Mouse (Mus musculus) hindbrain, embryonic 13.5 days (tissue): ENCODE results near the gene Phf20. TPM values are rescaled to one million over a fixed set of nuclear protein-coding genes. Genes with fewer than 3 reads are reported as not detected.
A peak's percentile ranks its signal among the peaks of the same experiment; 100 is the strongest.

Experiments
- ATAC-seq: fragments of 200-750 bp; cut with Nextera tagmentation; 2 replicates; pipeline ENCODE4 v1.8.0; 2017; ENCODE audit warnings: moderate TSS enrichment; ENCODE audit not compliant: low FRiP score
- H3K27ac ChIP-seq: fragments of 300-500 bp; sonication (generic); 2 replicates; pipeline ENCODE4 v1.5.1; 2015; ENCODE audit warnings: inconsistent platforms, mild to moderate bottlenecking, moderate library complexity
- H3K27me3 ChIP-seq: fragments of 300-500 bp; sonication (generic); 2 replicates; pipeline ENCODE4 v1.6.1; 2015; ENCODE audit warnings: mild to moderate bottlenecking, inconsistent platforms
- H3K36me3 ChIP-seq: fragments of 300-500 bp; sonication (generic); 2 replicates; pipeline ENCODE4 v1.6.1; 2015; ENCODE audit warnings: mild to moderate bottlenecking, inconsistent platforms
- H3K4me1 ChIP-seq: fragments of 300-500 bp; sonication (generic); replicated peaks from 2 replicates; pipeline ENCODE4 v1.6.1; 2015; ENCODE audit warnings: inconsistent platforms
- H3K4me2 ChIP-seq: fragments of 300-500 bp; sonication (generic); 2 replicates; pipeline ENCODE4 v1.6.1; 2015; ENCODE audit warnings: inconsistent platforms, mild to moderate bottlenecking, moderate library complexity
- H3K4me3 ChIP-seq: fragments of 300-500 bp; sonication (generic); 2 replicates; pipeline ENCODE4 v1.5.1; 2015; ENCODE audit warnings: mild to moderate bottlenecking, inconsistent platforms
- H3K9ac ChIP-seq: fragments of 300-500 bp; sonication (generic); 2 replicates; pipeline ENCODE4 v1.6.1; 2015; ENCODE audit warnings: mild to moderate bottlenecking, inconsistent platforms
- H3K9me3 ChIP-seq: fragments of 300-500 bp; sonication (generic); 2 replicates; pipeline ENCODE4 v1.6.1; 2016; ENCODE audit warnings: inconsistent platforms
- WGBS: fragments of 180-500 bp; shearing (Covaris S2); methylation state at CpG from one replicate; pipeline ENCODE4 v1.1.7; 2015; 5-methylcytosine and 5-hydroxymethylcytosine counted together
- microRNA-seq: library from miRNA; unstranded; fragments of <30 nt; microRNA quantifications from one replicate; pipeline ENCODE4, GENCODE M21; 2016
- polyA plus RNA-seq: library from polyadenylated mRNA; unstranded; fragments of >200 nt; fragmentation: Nextera tagmentation; extraction: Ambion mirVana; gene quantifications from 2 replicates; pipeline ENCODE4 v1.2.1, GENCODE M21; 2015

The Phf20 gene
- polyA plus RNA-seq, 1 experiment from 2014 or later, result 107 TPM

DNA sequence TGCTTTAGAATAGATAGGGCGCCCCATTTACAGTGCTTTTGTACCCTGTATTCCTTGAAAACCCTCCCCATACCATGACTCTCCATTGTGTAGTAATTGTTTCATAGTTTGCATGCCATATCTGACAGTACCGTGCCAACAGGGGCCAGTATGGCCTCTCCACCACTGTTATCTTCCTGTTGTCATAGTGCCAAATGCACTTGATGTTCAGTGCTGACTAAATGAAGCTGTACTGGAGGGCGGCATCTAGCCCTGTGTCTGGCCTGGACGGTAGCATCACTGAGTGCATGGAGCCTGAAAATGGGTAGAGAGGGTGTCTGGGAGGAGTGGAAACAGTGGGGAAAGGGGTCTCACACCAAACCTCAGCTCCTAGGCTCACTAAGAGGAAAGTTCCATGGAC lies 143.8 kb downstream of the Phf20 start:
- ATAC-seq, result no peak
- no peaks in the 10 kb centered on the region for H3K4me1 ChIP-seq
- 92% methylated on average over 4 of the region's 4 CpGs for WGBS
- no peak overlapping the region for H3K27ac ChIP-seq
- H3K36me3 ChIP-seq, result no peaks in the 10 kb centered on the region
- no peaks in the 10 kb centered on the region for H3K27me3 ChIP-seq
- no peak overlapping the region for H3K4me2 ChIP-seq
- no peak overlapping the region for H3K9ac ChIP-seq
- H3K4me3 ChIP-seq, result no peak overlapping the region
- no peaks in the 10 kb centered on the region for H3K9me3 ChIP-seq

DNA sequence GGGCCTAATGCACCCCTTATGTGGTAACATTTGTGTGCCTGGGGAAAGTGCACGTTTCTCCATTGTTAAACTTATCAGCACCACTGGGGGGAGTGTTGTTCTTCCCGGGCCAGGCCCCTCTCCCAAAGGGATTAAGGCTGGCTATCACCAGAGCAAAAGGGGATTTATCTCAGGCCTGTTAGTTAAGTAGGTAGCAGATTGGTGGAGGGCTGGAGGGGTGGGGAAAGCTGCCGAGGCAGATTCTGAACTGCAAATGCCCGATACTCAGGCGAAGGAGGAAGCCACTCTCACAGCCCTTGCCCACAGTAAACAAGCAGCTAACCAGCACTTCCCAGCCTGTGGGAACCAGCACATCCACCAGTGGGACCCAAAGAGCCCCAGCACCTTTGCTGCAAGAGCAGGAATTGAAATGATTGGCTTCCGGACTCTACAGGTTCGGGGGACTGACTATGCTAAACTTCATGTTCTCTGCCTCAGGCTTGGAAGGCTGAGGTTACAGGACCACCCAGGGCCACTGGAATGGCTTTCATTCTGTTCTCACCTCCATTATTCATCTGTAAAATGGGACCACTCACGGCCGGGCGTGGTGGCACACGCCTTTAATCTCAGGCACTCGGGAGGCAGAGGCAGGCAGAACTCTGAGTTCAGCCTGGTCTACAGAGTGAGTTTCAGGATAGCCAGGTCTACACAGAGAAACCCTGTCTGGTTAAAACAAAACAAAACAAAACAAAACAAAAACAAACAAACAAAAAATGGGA lies 148.7 kb downstream of the Phf20 start:
- Histone ChIP-seq H3K27me3 (no peaks in the 10 kb centered on the region), H3K4me2 (no peak overlapping the region), H3K9me3 (no peaks in the 10 kb centered on the region), H3K36me3 (no peaks in the 10 kb centered on the region), H3K4me1 (no peaks in the 10 kb centered on the region), H3K9ac (no peak overlapping the region), H3K27ac (no peak overlapping the region), H3K4me3 (no peak overlapping the region)
- no peak for ATAC-seq
- WGBS, result 61% methylated on average over 12 of the region's 12 CpGs

DNA sequence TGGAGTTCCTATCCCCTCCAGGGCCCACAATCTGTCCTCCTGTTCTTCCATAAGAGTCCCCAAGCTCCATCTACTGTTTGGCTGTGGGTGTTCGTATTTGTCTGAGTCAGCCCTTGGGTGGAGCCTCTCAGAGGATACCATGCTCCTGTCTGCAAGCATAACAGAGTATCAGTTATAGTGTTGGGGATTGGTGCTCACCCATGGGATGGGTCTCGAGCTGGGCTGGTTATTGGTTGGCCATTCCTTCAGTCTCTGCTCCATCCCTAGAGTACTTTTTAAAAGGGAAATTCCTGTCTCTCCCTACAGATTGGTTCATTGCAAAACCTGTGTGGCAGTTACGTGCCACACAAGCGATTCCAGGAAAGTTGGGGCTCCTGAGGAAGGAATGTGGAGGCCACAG lies 152.5 kb downstream of the Phf20 start:
- H3K4me3 ChIP-seq, result no peak overlapping the region
- peaks cover 8% of the 10 kb centered on the region for H3K4me1 ChIP-seq
- H3K9me3 ChIP-seq, result no peaks in the 10 kb centered on the region
- H3K4me2 ChIP-seq, result no peak overlapping the region
- no peak overlapping the region for H3K27ac ChIP-seq
- WGBS, result 82% methylated on average over 4 of the region's 4 CpGs
- no peaks in the 10 kb centered on the region for H3K36me3 ChIP-seq
- no peaks in the 10 kb centered on the region for H3K27me3 ChIP-seq
- H3K9ac ChIP-seq, result no peak overlapping the region
- no peak for ATAC-seq

DNA sequence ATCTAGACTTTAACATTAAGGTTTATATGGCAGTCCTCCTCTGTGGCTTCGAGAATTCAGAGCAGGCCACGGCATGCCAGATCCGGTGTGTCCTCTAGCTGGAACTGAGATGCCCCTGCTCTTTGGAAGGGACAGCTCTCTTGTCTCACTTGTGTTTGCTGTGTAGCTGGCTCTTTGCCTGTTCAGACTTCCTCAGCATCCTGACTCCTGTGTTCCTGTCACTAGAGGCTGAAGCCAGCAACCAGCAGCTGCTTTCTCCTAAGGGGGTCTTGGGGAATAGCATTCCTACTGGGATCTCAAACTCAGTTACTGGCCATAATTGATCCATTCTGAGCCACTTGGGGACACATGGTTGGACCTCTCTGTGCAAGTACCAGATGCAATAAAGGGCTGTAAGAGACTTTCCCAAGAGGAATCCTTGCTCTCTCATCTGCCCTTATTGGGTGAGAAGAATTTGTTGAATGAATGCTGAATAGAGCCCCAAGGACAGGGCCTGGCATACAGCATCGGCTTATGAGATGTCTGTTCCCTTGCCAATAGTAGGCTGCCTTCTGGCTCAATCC lies 153.1 kb downstream of the Phf20 start:
- Histone ChIP-seq H3K27ac (no peak overlapping the region), H3K4me3 (no peak overlapping the region), H3K4me2 (no peak overlapping the region), H3K36me3 (no peaks in the 10 kb centered on the region), H3K9ac (no peak overlapping the region), H3K27me3 (no peaks in the 10 kb centered on the region), H3K4me1 (peaks cover 8% of the 10 kb centered on the region), H3K9me3 (no peaks in the 10 kb centered on the region)
- 88% methylated on average over 4 of the region's 4 CpGs for WGBS
- ATAC-seq, result no peak

DNA sequence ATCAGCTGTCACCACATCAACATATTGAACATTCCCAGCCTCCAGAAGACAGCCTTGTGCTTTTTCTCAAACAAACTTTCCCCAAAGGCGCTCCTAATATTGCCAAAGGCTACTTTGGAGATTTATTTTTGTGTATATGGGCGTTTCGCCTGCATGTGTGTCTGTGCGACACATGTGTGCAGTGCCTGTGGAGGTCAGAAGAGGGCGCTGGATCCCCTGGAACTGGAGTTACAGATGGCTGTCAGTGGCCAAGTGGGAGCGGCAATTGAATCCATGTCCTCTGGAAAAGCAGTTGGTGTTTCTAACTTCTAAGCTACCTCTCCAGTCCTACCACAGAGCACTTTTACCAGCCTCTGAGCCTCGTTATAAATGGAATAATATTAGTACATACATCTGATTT lies 155.0 kb downstream of the Phf20 start:
- Histone ChIP-seq H3K4me2 (no peak overlapping the region), H3K4me1 (peaks cover 12% of the 10 kb centered on the region), H3K9ac (no peak overlapping the region), H3K27ac (no peak overlapping the region), H3K9me3 (no peaks in the 10 kb centered on the region), H3K4me3 (no peak overlapping the region), H3K36me3 (no peaks in the 10 kb centered on the region), H3K27me3 (no peaks in the 10 kb centered on the region)
- ATAC-seq, result no peak
- 87% methylated on average over 7 of the region's 7 CpGs for WGBS

DNA sequence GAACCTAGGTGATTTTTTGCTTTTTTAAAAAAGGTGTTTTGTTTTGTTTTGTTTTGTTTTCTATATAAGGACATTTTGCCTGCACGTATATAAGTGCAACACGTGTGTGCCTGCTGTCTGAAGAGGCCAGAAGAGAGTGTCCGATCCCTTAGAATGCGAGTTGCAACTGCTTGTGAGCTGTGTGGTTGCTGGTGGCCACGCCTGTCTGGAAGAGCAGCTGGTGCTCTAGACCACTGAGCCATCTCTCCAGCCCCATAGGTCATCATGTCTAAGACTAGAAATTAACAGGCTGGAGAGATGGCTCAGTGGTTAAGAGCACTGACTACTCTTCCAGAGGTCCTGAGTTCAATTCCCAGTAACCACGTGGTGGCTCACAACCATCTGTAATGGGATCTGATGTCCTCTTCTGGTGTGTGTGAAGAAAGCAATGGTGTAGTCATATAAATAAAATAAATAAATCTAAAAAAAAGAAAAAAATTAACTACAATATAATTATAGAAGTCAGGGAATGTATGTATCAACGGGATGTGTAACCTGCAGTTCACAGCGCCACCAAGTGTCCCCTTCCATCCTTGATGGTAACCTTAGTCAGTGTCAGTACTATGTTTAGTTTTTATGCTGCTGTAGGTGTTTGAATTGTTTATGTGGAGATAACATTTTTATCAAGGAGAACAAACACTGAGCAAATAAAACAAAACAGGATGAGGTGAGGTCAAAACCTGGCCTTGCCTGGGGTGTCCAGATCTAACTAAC lies 156.3 kb downstream of the Phf20 start:
- peak overlapping the region; percentile 62; the same call in 1 of the 2 replicates for H3K27ac ChIP-seq
- ATAC-seq, result no peak
- H3K36me3 ChIP-seq, result no peaks in the 10 kb centered on the region
- H3K4me2 ChIP-seq, result no peak overlapping the region
- no peak overlapping the region for H3K4me3 ChIP-seq
- H3K9me3 ChIP-seq, result no peaks in the 10 kb centered on the region
- peaks cover 13% of the 10 kb centered on the region for H3K4me1 ChIP-seq
- 83% methylated on average over 8 of the region's 8 CpGs for WGBS
- H3K9ac ChIP-seq, result 0 out of 2 replicates have a peak overlapping the region, but pooled peaks have one; percentile 43
- H3K27me3 ChIP-seq, result no peaks in the 10 kb centered on the region

DNA sequence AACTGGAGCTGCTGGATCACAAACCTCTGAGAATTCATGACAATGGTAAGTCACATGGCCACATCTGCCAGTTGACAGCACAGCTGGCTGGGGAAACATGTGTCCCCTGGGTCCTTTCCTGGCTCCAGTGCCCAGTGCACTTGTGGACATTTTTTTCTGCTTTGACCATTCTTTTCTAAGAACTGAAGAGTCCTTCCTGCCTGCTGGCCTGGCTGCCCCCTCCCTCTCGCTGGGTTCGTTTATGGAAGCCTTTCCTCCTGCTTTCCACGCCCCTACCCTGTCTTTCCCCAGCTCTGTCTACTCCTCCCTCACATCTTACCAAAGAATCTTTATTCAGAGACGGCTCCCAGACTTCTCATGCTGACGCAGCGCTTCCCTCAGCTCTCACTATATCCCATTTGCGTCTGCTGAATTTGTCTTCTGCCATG lies 157.0 kb downstream of the Phf20 start:
- no peaks in the 10 kb centered on the region for H3K9me3 ChIP-seq
- H3K27ac ChIP-seq, result peak overlapping the region; percentile 62
- H3K9ac ChIP-seq, result 0 out of 2 replicates have a peak overlapping the region, but pooled peaks have one; percentile 43
- H3K4me1 ChIP-seq, result peaks cover 13% of the 10 kb centered on the region
- ATAC-seq, result no peak
- no peak overlapping the region for H3K4me3 ChIP-seq
- H3K36me3 ChIP-seq, result no peaks in the 10 kb centered on the region
- H3K27me3 ChIP-seq, result no peaks in the 10 kb centered on the region
- no peak overlapping the region for H3K4me2 ChIP-seq
- 49% methylated on average over 7 of the region's 7 CpGs for WGBS

DNA sequence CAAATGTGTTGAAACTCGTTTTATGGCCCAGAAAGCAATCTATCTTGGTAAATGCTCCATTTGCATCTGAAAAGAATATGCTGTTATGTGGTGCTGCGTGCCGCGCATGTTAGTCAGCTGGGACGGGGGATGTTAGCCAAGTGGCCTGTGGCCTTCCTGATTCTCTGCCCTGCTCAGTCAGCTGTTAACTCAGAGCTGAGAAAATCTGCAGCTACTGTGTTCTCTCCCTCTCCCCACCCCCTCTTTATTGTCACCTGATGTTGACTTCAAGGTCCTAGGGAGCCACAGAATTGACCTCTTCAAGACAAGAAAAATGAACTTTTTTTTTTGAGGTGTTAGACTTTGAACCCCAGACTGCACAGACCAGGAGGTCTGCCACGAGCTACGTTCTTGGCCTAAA lies 159.8 kb downstream of the Phf20 start:
- 35% methylated on average over 7 of the region's 7 CpGs for WGBS
- no peaks in the 10 kb centered on the region for H3K36me3 ChIP-seq
- ATAC-seq, result no peak

More for the DNA sequence above, 159.8 kb downstream of the Phf20 start:
- H3K27ac ChIP-seq, result no peak overlapping the region
- no peaks in the 10 kb centered on the region for H3K9me3 ChIP-seq
- no peaks in the 10 kb centered on the region for H3K27me3 ChIP-seq
- peaks cover 13% of the 10 kb centered on the region for H3K4me1 ChIP-seq
- no peak overlapping the region for H3K4me3 ChIP-seq
- H3K9ac ChIP-seq, result no peak overlapping the region
- H3K4me2 ChIP-seq, result no peak overlapping the region

Small RNAs within 50 kb of the gene (microRNA-seq; reads per million reads assigned to microRNA genes)
- not detected for gene Gm22759

Other genes starting within 250 kb of the Phf20 start
- gene Cep250, start 240.0 kb upstream of the Phf20 start, polyA plus RNA-seq, result 18.1 and 18.7 TPM in 2 replicates
- 1.8 and 2.4 TPM in 2 replicates for gene 6430550D23Rik, start 188.5 kb upstream of the Phf20 start, polyA plus RNA-seq
- 371 and 377 TPM in 2 replicates for gene Ergic3, start 188.4 kb upstream of the Phf20 start, polyA plus RNA-seq
- not detected in 2 replicates for gene Fer1l4, start 143.5 kb upstream of the Phf20 start, polyA plus RNA-seq
- gene Spag4, start 131.3 kb upstream of the Phf20 start, polyA plus RNA-seq, result 5.1 and 5.8 TPM in 2 replicates
- gene Cpne1, start 84.5 kb upstream of the Phf20 start, polyA plus RNA-seq, result 32.0 and 34.6 TPM in 2 replicates
- 27.9 and 29.1 TPM in 2 replicates for gene Rbm12, start 84.5 kb upstream of the Phf20 start, polyA plus RNA-seq
- 21.6 and 24.1 TPM in 2 replicates for gene Gm28036, start 69.4 kb upstream of the Phf20 start, polyA plus RNA-seq
- gene Romo1, start 52.4 kb upstream of the Phf20 start, polyA plus RNA-seq, result 443 and 462 TPM in 2 replicates
- gene Nfs1, start 52.3 kb upstream of the Phf20 start, polyA plus RNA-seq, result 30.0 and 35.7 TPM in 2 replicates
- gene Rbm39, start 16.2 kb upstream of the Phf20 start, polyA plus RNA-seq, result 563 and 565 TPM in 2 replicates
- 6.3 and 7.7 TPM in 2 replicates for gene Cnbd2, start 115.8 kb downstream of the Phf20 start, polyA plus RNA-seq
- gene Scand1, start 116.2 kb downstream of the Phf20 start, polyA plus RNA-seq, result 84.7 and 95.3 TPM in 2 replicates
- 11.3 and 11.5 TPM in 2 replicates for gene Epb41l1, start 224.4 kb downstream of the Phf20 start, polyA plus RNA-seq